Mouse (Mus musculus): ENCODE results near the gene Mcam. TPM values are rescaled to one million over a fixed set of nuclear protein-coding genes. Genes with fewer than 3 reads are reported as not detected.

The Mcam gene
- polyA plus RNA-seq, 1 experiment: 12.7 TPM

GRCm38 (mm10) chr9:44133287-44133686, 982 bp upstream of the Mcam start:
- no peaks in the 10 kb centered on the region for H3K36me3 ChIP-seq (ENCODE audit: control insufficient read depth, insufficient read depth, low read length)
- 30% methylated on average over 2 of the region's 2 CpGs for WGBS
- peaks cover 17% of the 10 kb centered on the region for H3K4me1 ChIP-seq (ENCODE audit: control insufficient read depth, insufficient read depth, insufficient read length)
- TF ChIP-seq CTCF (IDR thresholded peaks at IDR 0.05; ENCODE audit: extremely low read depth, insufficient read depth, insufficient read length, insufficient replicate concordance) (no peak), POLR2A (IDR thresholded peaks at IDR 0.05; ENCODE audit: low read depth, low read length) (no peak)
- no peak overlapping the region for H3K4me3 ChIP-seq (ENCODE audit: extremely low read depth, insufficient read depth, insufficient read length)
- H3K27ac ChIP-seq (ENCODE audit: insufficient read depth, low read length): no peak overlapping the region
- no peak for DNase-seq (ENCODE audit: low read depth in 1 of 2, low spot score in 2 of 2)
- peaks cover 9% of the 10 kb centered on the region for H3K27me3 ChIP-seq (ENCODE audit: control insufficient read depth, insufficient read depth, low read length)

DNA sequence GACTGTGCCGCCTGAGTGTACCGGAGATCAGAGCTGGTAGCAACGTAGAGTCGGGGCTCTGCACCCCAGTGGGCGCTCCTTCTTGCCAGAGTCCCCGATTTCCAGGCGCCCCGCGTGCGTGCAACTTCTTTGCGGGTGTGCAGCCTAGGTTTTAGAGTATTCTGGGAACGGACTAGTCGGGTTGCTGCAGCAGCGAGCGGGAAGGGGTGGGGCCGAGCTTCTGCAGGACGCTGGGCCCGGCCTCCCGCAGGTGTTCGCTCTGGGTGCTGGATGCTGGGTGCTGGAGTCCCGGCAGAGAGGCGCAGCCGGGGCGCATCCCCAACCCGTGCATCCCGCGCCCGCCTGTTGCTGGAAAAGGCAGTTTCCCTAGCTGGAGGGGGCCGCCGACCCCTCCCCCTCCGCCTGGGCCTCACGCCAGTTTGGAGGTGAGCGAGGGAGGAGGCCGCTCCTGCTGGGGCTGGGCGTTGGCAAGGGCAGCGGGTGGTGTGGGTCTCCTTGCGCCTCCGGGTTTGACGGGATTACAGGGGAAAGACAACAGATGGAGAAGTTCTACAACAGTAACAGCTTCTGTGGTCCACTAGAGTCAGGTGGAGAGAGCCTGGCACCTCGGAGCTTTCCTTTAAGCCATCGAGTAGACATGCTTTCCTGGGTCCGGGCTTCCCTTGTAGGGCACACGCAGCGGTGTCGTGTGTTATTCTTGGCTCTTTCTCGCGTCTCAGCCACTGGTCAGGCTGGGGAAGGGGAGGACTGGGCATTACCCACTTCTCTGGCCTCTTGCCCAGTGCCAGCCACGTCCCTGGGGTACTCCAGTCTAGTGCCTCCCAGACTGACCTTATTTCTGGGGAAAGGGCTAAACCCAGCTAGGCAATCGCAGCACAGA, 822 bp downstream of the Mcam start:
- 5% methylated on average over 48 of the region's 49 CpGs for WGBS
- Histone ChIP-seq H3K27me3 (ENCODE audit: control insufficient read depth, insufficient read depth, low read length) (peaks cover 9% of the 10 kb centered on the region), H3K4me1 (ENCODE audit: control insufficient read depth, insufficient read depth, insufficient read length) (peaks cover 12% of the 10 kb centered on the region), H3K4me3 (ENCODE audit: extremely low read depth, insufficient read depth, insufficient read length) (peak overlapping the region; percentile 43; the same call in 1 of the 2 replicates), H3K36me3 (ENCODE audit: control insufficient read depth, insufficient read depth, low read length) (no peaks in the 10 kb centered on the region), H3K27ac (ENCODE audit: insufficient read depth, low read length) (no peak overlapping the region)
- TF ChIP-seq POLR2A (IDR thresholded peaks at IDR 0.05; ENCODE audit: low read depth, low read length) (no peak), CTCF (IDR thresholded peaks at IDR 0.05; ENCODE audit: extremely low read depth, insufficient read depth, insufficient read length, insufficient replicate concordance) (no peak)
- no peak for DNase-seq (ENCODE audit: low read depth in 1 of 2, low spot score in 2 of 2)

- WGBS: 65% methylated on average over 7 of the region's 7 CpGs
- no peak overlapping the region for H3K27ac ChIP-seq (ENCODE audit: insufficient read depth, low read length)
- TF ChIP-seq POLR2A (IDR thresholded peaks at IDR 0.05; ENCODE audit: low read depth, low read length): no peak
- no peak for TF ChIP-seq CTCF (IDR thresholded peaks at IDR 0.05; ENCODE audit: extremely low read depth, insufficient read depth, insufficient read length, insufficient replicate concordance)
- H3K27me3 ChIP-seq (ENCODE audit: control insufficient read depth, insufficient read depth, low read length): peaks cover 9% of the 10 kb centered on the region
- no peak for DNase-seq (ENCODE audit: low read depth in 1 of 2, low spot score in 2 of 2)
- peaks cover 6% of the 10 kb centered on the region; the same call in 1 of the 2 replicates for H3K4me1 ChIP-seq (ENCODE audit: control insufficient read depth, insufficient read depth, insufficient read length)
- no peak overlapping the region for H3K4me3 ChIP-seq (ENCODE audit: extremely low read depth, insufficient read depth, insufficient read length)
- no peaks in the 10 kb centered on the region for H3K36me3 ChIP-seq (ENCODE audit: control insufficient read depth, insufficient read depth, low read length)
Observed at GRCm38 (mm10) chr9:44135731-44136411, 1.6 kb downstream of the Mcam start.

- no peak overlapping the region for H3K4me3 ChIP-seq (ENCODE audit: extremely low read depth, insufficient read depth, insufficient read length)
- TF ChIP-seq CTCF (IDR thresholded peaks at IDR 0.05; ENCODE audit: extremely low read depth, insufficient read depth, insufficient read length, insufficient replicate concordance) (no peak), POLR2A (IDR thresholded peaks at IDR 0.05; ENCODE audit: low read depth, low read length) (no peak)
- no peak overlapping the region for H3K27ac ChIP-seq (ENCODE audit: insufficient read depth, low read length)
- DNase-seq (ENCODE audit: low read depth in 1 of 2, low spot score in 2 of 2): no peak
- H3K27me3 ChIP-seq (ENCODE audit: control insufficient read depth, insufficient read depth, low read length): peaks cover 9% of the 10 kb centered on the region
- 15% methylated on average over 4 of the region's 4 CpGs for WGBS
- H3K36me3 ChIP-seq (ENCODE audit: control insufficient read depth, insufficient read depth, low read length): peaks cover 2% of the 10 kb centered on the region; the same call in 1 of the 2 replicates
- peaks cover 4% of the 10 kb centered on the region; the same call in 1 of the 2 replicates for H3K4me1 ChIP-seq (ENCODE audit: control insufficient read depth, insufficient read depth, insufficient read length)
Observed at GRCm38 (mm10) chr9:44137846-44138245, 3.6 kb downstream of the Mcam start.

DNA sequence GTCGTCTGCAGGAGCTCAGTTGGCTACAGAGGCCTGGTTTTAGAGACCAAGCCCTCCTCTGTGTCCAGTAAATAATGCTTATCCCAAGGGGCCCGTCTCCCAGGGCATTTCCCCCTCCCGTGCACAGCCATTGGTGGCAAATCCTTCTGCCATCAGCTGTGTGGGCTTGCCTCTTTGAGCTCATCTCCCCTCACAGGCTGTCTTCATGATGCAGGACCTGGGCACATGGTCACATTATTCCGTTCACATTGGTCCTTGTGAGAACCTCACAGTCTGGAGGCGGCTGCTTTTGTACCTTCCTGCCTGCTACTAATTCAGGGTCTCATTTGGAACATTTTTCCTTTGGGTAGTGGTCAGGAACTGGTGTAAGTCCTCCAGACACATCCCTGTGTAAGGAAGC, 7.7 kb downstream of the Mcam start:
- no peak for DNase-seq (ENCODE audit: low read depth in 1 of 2, low spot score in 2 of 2)
- Histone ChIP-seq H3K4me3 (ENCODE audit: extremely low read depth, insufficient read depth, insufficient read length) (no peak overlapping the region), H3K36me3 (ENCODE audit: control insufficient read depth, insufficient read depth, low read length) (peaks cover 17% of the 10 kb centered on the region), H3K27me3 (ENCODE audit: control insufficient read depth, insufficient read depth, low read length) (no peaks in the 10 kb centered on the region), H3K4me1 (ENCODE audit: control insufficient read depth, insufficient read depth, insufficient read length) (no peaks in the 10 kb centered on the region), H3K27ac (ENCODE audit: insufficient read depth, low read length) (no peak overlapping the region)
- TF ChIP-seq CTCF (IDR thresholded peaks at IDR 0.05; ENCODE audit: extremely low read depth, insufficient read depth, insufficient read length, insufficient replicate concordance) (no peak), POLR2A (IDR thresholded peaks at IDR 0.05; ENCODE audit: low read depth, low read length) (no peak)
- WGBS: 87% methylated on average over 5 of the region's 5 CpGs

DNA sequence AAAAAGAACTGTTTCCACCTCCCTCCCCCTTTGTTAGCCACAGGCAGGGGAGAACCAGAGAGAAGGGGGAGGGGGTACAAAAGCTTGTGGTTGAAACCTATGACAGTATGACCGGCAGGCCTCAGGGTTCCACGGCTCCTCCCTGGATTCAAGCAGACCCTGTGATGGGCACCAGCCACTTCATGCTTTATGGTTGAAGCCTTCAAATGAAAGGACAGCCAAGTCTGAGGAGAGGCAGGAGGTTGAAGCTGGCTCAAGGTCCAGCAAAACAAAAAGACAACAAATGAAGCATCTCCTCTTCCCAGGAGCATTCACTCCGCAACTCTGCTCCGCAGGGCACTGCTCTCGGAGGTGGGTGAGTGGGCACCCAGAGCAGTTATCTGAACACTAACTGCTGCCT, 9.2 kb downstream of the Mcam start:
- H3K36me3 ChIP-seq (ENCODE audit: control insufficient read depth, insufficient read depth, low read length): peaks cover 17% of the 10 kb centered on the region
- TF ChIP-seq POLR2A (IDR thresholded peaks at IDR 0.05; ENCODE audit: low read depth, low read length): no peak
- no peak for TF ChIP-seq CTCF (IDR thresholded peaks at IDR 0.05; ENCODE audit: extremely low read depth, insufficient read depth, insufficient read length, insufficient replicate concordance)

More for the DNA sequence above, 9.2 kb downstream of the Mcam start:
- 90% methylated on average over 5 of the region's 5 CpGs for WGBS
- no peaks in the 10 kb centered on the region for H3K27me3 ChIP-seq (ENCODE audit: control insufficient read depth, insufficient read depth, low read length)
- no peak overlapping the region for H3K27ac ChIP-seq (ENCODE audit: insufficient read depth, low read length)
- no peaks in the 10 kb centered on the region for H3K4me1 ChIP-seq (ENCODE audit: control insufficient read depth, insufficient read depth, insufficient read length)
- no peak for DNase-seq (ENCODE audit: low read depth in 1 of 2, low spot score in 2 of 2)
- H3K4me3 ChIP-seq (ENCODE audit: extremely low read depth, insufficient read depth, insufficient read length): no peak overlapping the region

Data from spleen, adult 2 months (tissue).